Mouse (Mus musculus) A20 (cell line): ENCODE measurements around the gene Edf1.
A peak's percentile ranks its signal among the peaks of the same experiment; 100 is the strongest.

Experiments used
- DNase-seq: peaks from one replicate; pipeline ENCODE4 v3.0.0-alpha.2; 2011; ENCODE audit warnings: low read depth, low spot score

Gene Edf1

DNA sequence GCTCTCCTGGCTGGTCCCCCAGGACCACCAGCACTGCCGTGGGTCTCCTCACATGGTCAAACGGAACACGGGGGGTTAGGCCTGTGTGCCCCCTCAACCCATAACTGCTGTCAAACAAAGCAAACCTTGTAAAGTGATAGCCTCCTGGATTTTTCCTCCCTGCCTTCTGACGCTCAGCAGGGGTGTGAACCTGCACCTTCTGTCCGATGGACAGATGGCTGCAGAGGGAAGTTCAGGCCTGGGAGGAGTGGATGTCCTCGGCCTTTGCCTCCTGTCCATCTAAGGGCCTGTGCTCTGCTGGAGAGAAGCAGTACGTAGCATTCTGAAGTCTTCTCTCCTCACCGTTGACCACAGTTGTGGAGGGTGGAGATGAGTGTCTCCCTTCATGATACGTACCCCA is 4.3 kb downstream of the Edf1 start:
- DNase-seq = no peak

DNA sequence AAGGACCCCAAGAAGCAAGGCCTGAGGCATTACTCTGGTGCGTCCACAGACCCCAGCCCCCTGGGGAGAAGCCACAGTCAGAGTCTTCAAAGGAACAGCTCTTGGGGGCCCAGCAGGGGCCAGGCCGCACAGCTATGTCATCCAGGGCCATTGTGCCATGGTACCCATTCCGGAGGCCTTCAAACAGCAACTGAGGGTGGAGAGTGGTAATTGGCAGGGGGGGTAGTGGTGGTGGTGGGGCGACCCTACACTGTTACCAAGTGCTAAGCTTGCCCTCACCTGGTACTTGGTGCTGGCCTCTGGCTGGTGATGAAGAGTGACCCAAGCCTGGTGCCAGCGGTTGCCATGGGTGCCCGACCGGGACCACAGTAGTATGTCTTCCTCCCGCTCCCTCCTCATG is 8.1 kb downstream of the Edf1 start:
- no peak for DNase-seq

GRCm38 (mm10) chr2:25566558-25566957 is 8.9 kb downstream of the Edf1 start:
- DNase-seq = no peak

GRCm38 (mm10) chr2:25568473-25569019 is 10.9 kb downstream of the Edf1 start:
- DNase-seq = no peak

- no peak for DNase-seq
These were observed 11.7 kb downstream of the Edf1 start for GRCm38 (mm10) chr2:25569323-25569722.

GRCm38 (mm10) chr2:25571221-25571620 is 13.6 kb downstream of the Edf1 start:
- DNase-seq = no peak

- DNase-seq = no peak
These were observed 15.4 kb downstream of the Edf1 start for GRCm38 (mm10) chr2:25573068-25573467.

DNA sequence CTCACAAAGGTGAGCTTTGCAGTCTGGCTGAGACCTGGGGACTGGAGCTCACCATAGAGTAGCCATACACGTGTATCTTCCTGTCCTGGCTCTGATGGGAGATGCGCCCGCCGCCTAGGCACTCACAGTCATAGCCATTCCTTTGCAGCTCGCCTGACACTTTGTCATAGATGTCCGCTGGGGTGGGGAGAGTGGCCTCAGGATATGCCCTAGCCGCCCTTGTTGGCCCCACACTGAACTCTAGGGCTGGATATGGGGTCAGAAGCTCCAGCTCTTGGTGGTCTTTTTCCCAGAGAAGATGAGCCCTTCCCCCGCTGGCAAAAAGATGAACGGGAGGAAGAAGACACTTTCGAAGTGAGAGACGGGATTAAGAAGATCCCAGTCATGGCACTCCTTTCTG is 16.5 kb downstream of the Edf1 start:
- DNase-seq = no peak

DNA sequence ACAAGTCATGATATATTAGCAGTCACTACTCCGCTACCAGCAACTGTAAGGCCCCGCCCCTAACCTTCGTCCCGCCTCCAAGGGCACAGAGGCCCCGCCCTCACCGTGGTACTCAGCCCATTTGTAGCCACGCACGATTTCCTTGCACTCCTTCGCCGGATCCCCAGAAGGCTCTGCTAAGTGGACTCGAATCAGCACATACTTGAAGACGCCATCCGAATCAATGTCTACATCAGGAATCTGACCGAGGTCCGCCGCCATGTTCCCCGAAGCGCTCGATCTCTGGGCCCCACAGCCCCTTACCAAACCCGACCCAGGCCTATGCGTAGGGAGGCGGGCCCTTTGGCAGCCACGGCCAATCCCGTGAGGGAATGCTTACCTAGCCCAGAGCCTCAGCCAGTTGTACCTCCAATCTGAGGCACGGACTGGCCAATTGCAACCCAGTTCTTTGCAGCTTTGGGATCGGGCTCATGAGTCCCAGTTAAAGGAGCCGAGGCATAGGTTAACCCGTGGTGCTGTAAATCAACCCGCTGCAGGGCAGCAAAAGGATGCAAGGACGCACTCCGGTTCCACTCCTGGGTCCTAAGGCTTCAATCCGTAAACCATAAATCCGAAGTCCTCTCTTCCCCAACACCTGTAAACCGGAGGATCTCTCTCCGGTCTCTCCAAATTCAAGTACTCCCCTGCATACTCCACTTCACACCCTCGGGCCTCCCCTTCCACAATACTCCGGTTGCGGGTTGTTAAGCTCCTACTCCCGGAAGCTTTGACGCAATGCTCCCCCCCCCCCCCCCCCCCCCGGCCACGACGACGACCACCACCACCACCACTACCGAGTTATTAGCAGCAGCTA is 17.2 kb downstream of the Edf1 start, which contains the start of the genes Mamdc4 and Phpt1:
Gene Mamdc4, minus strand, starts transcription at position 267 of the 853 bp plus-strand sequence.
Gene Phpt1, minus strand, starts transcription at position 646 of the 853 bp plus-strand sequence.
- DNase-seq = peak; percentile 98

DNA sequence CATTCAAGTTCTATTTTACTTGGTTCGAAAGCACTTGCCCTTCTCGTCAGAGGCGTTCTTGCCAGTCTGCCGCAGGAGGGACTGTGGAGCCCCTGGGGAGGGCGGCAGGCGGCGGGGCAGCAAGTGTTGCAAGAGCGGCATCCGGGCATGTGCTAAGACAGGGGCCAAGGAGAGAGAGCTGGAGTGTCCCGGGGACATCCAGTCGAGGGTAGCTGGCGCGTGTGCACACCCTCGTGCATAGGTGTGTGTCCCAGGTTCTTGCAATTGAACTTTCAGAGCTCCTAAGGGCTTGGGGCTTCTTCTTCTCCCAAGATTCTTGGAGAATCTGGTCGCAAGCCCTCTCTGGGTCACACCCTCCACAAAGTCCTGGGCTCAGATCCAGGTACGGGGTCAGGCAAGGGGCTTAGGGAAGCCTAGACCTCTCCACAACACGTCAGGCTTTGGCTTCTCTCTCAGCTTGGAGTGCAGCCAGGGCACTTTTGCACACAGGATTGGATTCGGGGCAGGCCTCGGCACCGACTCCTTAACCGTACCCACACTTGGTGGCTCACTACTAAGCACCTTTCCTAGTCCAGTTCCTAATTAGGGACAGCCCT is 17.9 kb downstream of the Edf1 start:
- DNase-seq = peak; percentile 78

DNA sequence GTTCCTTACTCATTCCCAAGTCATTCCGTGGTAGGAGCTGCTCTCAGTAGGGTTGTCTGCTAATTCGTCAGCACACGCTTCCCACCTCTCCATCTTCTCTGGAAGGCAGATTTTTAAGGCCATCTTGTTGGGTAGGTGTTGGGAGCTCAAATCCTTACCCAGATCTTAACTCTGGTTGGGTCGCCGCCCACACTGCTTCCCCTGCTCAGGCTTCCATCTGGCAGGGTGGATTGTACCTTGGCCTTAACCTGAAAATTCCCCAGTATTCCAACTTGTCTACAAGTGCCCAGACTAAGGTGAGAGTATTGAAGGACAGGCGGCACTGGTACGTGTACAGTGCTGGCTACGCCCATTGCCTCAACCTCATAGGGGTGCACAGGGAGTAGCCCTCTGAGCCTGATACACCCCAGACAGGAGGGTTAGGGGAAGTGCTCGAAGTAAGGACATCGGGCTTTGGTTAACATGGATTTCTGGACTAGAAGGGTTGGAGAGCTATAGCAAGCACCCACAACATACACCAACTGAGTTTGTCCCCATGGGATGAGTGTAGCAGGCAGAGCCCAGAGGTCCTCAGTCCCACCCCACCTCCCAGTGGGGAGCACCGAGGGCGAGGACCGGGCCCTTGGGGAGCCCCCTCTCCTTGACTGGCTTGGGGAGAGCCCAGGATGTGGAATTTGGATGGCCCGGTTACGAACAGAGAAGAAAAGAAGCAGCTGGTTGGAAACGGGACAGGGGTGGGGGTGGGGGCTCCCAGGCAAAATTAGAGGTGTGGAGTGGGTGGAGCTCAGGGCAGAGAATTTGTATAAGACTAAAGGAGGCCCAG is 18.6 kb downstream of the Edf1 start:
- no peak for DNase-seq

- no peak for DNase-seq
These were observed 19.6 kb downstream of the Edf1 start for GRCm38 (mm10) chr2:25576965-25577891.

GRCm38 (mm10) chr2:25577951-25578795 is 20.5 kb downstream of the Edf1 start:
- no peak for DNase-seq

- no peak for DNase-seq
These were observed 21.4 kb downstream of the Edf1 start for GRCm38 (mm10) chr2:25578796-25579736.

- peak; percentile 56 for DNase-seq
These were observed 22.3 kb downstream of the Edf1 start for GRCm38 (mm10) chr2:25579737-25580460.

DNA sequence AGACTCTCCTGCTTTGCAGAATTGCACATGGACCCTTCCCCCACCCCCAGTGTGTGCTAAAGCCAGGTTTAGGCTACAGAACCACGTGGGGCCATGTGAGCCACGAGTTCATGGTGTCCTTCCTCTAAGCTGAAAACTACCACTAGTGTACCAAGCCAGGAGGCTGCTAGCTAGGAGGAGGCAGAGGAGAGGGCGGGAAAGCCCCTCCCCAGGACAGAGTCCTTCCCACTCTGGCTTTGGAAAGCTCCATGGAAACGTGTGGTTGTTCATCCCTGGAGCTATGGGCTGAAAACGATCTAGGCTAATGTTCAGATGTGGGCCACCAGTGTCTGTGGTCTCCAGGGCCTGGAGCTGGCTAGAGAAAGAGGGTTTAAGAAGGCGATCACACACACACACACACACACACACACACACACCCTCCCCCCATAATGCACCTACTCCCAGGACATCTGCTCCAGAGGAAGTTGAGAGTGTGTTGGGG is 23.0 kb downstream of the Edf1 start:
- no peak for DNase-seq

DNA sequence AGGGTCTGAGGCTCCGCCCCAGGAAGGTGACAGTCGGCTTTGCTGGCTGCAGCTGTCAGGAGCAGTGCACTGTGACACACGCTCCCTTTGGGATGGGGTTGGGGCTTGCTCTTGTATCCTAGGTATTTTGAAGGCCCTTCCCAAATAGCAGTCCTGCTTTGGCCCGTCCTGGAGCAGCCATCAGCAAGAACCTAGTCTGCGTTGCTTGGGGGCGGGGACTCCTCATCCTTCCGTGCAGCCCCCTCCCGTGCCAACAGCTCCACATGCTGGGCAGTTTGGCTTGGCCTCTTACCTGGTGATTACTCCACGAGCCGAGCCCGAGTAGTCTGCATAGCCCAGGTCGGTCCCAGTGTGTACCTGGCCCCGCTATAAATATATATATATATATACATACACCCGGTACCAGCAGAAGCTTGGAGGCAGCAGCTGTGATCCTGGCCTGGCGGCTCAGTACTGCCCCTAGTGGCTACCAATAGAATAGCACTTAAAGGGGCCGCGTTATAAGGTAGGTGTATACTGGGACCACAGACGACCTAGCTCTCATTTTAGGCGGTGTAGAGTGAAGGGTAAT is 23.7 kb downstream of the Edf1 start, which contains the start of gene Ajm1:
Gene Ajm1, minus strand, starts transcription at position 464 of the 571 bp plus-strand sequence.
- peak; percentile 83 for DNase-seq
